Mouse (Mus musculus) mouse embryonic stem cell (cell line): ENCODE measurements around the gene Pelo.

Experiments
- in situ Hi-C, 2 experiments: fragments of 300-500 bp; cut with MboI; formaldehyde crosslinking; loops; 1 replicate in 1 of 2; 3 replicates in 1 of 2; pipeline ENCODE4 v1.14.3; 2019 to 2020; ENCODE audit warnings: low sequenced_read_pairs in 2 of 2, low pct_unique_long_range_greater_than_20kb in 1 of 2, mixed read lengths in 1 of 2; ENCODE audit not compliant: unreplicated experiment in 1 of 2

Gene Pelo

GRCm38 (mm10) chr13:115090069-115090976, at the start of gene Pelo:
Gene Pelo, minus strand, starts transcription at chr13:115090186.
- in situ Hi-C loops = no loop called here

DNA sequence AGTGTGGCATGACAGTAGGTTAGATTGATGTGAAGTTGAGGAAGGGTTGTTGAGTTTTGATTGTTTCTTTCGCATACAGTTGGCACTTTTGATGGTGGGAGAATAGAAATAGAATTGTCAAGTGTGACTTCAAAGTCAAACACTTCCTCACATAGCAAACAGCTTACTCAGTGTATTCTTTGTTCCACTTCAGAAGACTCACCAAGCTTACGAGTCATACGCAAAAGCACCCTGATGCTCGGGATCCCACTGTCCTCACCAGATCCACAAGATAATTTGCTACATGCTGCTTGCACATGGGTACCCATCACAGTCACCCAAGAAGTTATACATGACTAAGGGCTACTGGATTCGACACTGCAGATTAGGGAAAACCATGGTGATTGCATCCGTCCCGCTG, 48.5 kb upstream of the Pelo start:
- in situ Hi-C loops = no loop called here

- in situ Hi-C loops = no loop called here
These were observed 46.8 kb upstream of the Pelo start for GRCm38 (mm10) chr13:115136761-115137160.

- in situ Hi-C loops = no loop called here
These were observed 42.4 kb upstream of the Pelo start for GRCm38 (mm10) chr13:115132435-115132834.

DNA sequence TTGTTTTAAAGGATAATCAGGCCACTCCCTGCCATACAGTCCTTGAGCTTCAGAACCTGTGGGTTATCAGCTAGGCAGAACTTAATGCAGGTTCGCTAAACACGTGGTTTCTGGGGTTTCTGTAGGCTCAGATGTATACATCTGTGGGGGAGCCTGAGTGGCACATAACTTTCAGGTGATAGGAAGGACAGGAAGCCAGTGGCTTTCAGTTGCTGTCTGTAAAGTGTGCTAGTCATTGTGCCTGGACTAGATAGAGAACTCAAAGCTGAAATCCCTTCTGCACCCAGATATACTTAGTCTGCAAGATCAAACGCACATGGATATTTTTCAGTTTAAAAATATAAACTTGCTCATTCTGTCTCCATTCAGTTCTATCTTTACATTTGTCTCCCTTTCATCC, 41.4 kb upstream of the Pelo start:
- in situ Hi-C loops = no loop called here

DNA sequence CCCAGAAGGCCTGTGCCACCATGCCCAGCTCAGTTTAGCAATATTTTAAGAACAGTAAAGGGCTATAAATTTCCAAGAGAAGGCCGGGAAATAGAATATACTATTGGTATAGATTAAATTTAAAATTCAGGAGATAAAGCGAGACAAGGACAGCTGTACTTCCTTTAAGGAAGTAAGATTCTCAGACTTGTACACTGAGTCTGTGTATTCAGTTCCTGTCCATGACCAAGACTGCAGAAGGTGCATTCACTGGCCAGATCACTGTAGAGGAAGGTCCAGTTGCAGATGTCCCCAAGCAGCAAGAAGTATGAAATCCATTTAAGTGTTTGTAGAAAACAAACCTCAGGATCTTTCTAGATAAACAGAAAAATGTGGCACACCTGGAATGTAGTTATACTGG, 40.0 kb upstream of the Pelo start:
- in situ Hi-C loops = no loop called here

DNA sequence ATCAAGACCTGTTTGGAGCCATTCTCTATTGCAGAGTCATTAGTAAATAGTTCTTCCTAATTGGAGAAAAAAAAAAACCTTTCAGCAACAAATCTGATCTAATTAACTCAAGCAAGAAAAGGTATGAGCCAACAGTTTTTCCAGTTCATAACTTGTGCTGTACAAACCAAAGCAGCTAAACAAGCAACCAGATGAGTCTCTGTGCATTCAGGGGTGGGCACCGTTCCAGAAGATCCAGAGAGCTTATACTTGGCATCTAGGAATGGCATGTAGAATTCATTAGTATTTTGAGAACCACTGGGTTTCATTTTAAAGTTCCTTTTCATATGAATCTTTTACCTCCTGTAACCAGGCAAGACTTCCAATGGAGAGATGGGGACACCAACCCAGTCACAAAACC, 37.8 kb upstream of the Pelo start:
- in situ Hi-C loops = no loop called here

DNA sequence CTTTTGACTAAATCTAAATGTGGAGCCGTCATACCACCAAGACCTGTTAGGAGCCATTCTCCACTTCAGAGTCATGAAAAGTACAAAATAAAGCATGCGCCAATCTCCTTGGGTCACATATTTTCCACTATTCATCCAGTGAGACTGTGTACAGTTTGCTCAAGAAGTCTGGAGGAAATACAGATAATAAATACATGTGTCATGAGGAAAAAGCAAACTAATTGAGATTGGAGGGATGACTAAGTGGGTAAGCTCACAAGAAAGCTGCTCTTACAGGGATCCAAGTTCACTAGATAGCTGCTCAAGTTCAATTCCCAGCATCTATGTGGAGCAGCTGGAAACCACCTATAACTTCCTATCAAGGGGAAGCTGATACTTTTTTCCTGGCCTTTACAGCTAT, 36.5 kb upstream of the Pelo start:
- in situ Hi-C loops = no loop called here

GRCm38 (mm10) chr13:115125130-115125529, 35.1 kb upstream of the Pelo start:
- in situ Hi-C loops = no loop called here

- in situ Hi-C loops = no loop called here
These were observed 34.5 kb upstream of the Pelo start for GRCm38 (mm10) chr13:115124521-115124920.

GRCm38 (mm10) chr13:115118756-115119155, 28.8 kb upstream of the Pelo start:
- in situ Hi-C loops = no loop called here

- in situ Hi-C loops = no loop called here
These were observed 28.2 kb upstream of the Pelo start for GRCm38 (mm10) chr13:115118195-115118594.

DNA sequence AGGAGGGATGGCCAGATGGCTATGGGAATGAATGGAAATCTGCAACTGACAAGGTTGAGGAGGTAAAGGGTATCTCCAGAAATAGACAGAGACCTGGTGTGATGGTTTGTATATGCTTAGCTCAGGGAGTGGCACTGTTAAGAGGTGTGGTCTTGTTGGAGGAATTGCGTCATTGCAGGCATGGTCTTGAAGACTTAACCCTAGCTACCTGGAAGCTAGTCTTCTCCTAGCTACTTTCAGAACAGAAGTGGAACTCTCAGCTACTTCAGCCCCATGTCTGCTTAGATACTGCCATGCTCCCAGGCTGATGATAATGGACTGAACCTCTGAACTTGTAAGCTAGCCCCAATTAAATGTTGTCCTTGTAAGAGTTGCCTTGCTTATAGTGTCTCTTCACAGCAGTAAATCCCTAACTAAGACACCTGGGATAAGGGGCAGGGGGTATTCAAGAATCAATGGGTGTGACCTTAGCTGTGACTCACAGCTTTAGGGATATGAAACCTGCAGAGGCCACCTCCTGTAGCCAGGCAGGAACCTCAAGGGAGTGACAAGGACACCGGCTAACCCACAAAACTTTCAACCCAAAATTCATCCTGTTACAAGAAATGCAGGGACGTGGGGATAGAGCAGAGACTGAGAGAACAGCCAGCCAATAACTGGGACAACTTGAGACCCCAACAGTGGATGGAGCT, 27.1 kb upstream of the Pelo start:
- in situ Hi-C loops = no loop called here

DNA sequence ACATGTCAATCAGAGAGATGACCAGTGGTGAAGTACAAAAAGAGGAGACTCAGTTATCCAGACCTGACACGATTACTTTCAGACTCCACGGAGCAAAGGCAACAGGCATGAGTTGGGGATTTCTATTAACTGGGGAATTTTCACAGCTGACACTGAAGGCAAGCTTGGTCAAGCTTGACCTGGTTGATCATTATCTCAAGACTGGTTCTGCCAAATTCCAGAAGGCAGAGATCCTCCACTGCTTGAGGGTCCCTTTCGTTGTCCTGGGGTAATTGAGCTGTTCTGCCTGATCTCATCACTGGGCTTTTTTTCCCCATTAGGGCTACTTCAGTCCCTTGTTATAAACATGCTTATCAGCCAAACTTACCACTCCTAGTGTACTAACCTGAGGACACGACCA, 19.6 kb upstream of the Pelo start:
- in situ Hi-C loops = no loop called here

GRCm38 (mm10) chr13:115107436-115107835, 17.4 kb upstream of the Pelo start:
- in situ Hi-C loops = no loop called here

- in situ Hi-C loops = no loop called here
These were observed 16.2 kb upstream of the Pelo start for GRCm38 (mm10) chr13:115106183-115106582.

- in situ Hi-C loops = no loop called here
These were observed 12.8 kb upstream of the Pelo start for GRCm38 (mm10) chr13:115102754-115103153.

- in situ Hi-C loops = no loop called here
These were observed 11.6 kb upstream of the Pelo start, which contains the start of the genes Gm49395 and Itga1 for GRCm38 (mm10) chr13:115101355-115102191. Gene Gm49395, minus strand, starts transcription at chr13:115101921. Gene Itga1, minus strand, starts transcription at chr13:115101964.
